Mouse (Mus musculus) midbrain, embryonic 11.5 days (tissue): ENCODE data around the gene Gm20696. TPM values are rescaled to one million over a fixed set of nuclear protein-coding genes. Genes with fewer than 3 reads are reported as not detected.

ENCODE experiments used
- ATAC-seq: fragments of 200-750 bp; cut with Nextera tagmentation; 2 replicates; pipeline ENCODE4 v1.8.0; 2017; ENCODE audit warnings: moderate TSS enrichment, moderate library complexity; ENCODE audit not compliant: low FRiP score
- DNase-seq: peaks from one replicate; pipeline ENCODE4 v3.0.0; 2015; ENCODE audit warnings: low spot score; ENCODE audit errors: missing footprints
- H3K27ac ChIP-seq: fragments of 300-500 bp; sonication (generic); 2 replicates; pipeline ENCODE4 v1.5.1; 2014; ENCODE audit warnings: low read depth, low read length
- H3K27me3 ChIP-seq: fragments of 300-500 bp; sonication (generic); 2 replicates; pipeline ENCODE4 v1.6.1; 2014; ENCODE audit warnings: mild to moderate bottlenecking, low read length, moderate library complexity, mixed read lengths; ENCODE audit not compliant: control insufficient read depth, insufficient read depth
- H3K36me3 ChIP-seq: fragments of 300-500 bp; sonication (generic); 2 replicates; pipeline ENCODE4 v1.6.1; 2014; ENCODE audit warnings: mild to moderate bottlenecking, low read length, moderate library complexity, mixed read lengths; ENCODE audit not compliant: control insufficient read depth, insufficient read depth
- H3K4me1 ChIP-seq: fragments of 300-500 bp; sonication (generic); 2 replicates; pipeline ENCODE4 v1.6.1; 2014; ENCODE audit warnings: low read length; ENCODE audit not compliant: control insufficient read depth, insufficient read depth
- H3K4me2 ChIP-seq: fragments of 300-500 bp; sonication (generic); 2 replicates; pipeline ENCODE4 v1.6.1; 2014; ENCODE audit warnings: mild to moderate bottlenecking, moderate library complexity
- H3K4me3 ChIP-seq: fragments of 300-500 bp; sonication (generic); 2 replicates; pipeline ENCODE4 v1.5.1; 2014; ENCODE audit warnings: low read depth, low read length
- H3K9ac ChIP-seq: fragments of 300-500 bp; sonication (generic); 2 replicates; pipeline ENCODE4 v1.6.1; 2014; ENCODE audit warnings: low read length
- H3K9me3 ChIP-seq: fragments of 300-500 bp; sonication (generic); 2 replicates; pipeline ENCODE4 v1.6.1; 2016; ENCODE audit warnings: low read length; ENCODE audit not compliant: control insufficient read depth
- WGBS: fragments of 180-500 bp; shearing (Covaris S2); extraction: QIAGEN DNeasy Blood & Tissue Kit; methylation state at CpG from one replicate; pipeline ENCODE4 v1.1.7; 2014; 5-methylcytosine and 5-hydroxymethylcytosine counted together
- polyA plus RNA-seq: library from polyadenylated mRNA; unstranded; fragments of >200 nt; fragmentation: Nextera tagmentation; extraction: Ambion mirVana; gene quantifications from 2 replicates; pipeline ENCODE4 v1.2.1, GENCODE M21; 2014

The Gm20696 gene
- polyA plus RNA-seq, 1 experiment from 2014 or later: 3.4 TPM

DNA sequence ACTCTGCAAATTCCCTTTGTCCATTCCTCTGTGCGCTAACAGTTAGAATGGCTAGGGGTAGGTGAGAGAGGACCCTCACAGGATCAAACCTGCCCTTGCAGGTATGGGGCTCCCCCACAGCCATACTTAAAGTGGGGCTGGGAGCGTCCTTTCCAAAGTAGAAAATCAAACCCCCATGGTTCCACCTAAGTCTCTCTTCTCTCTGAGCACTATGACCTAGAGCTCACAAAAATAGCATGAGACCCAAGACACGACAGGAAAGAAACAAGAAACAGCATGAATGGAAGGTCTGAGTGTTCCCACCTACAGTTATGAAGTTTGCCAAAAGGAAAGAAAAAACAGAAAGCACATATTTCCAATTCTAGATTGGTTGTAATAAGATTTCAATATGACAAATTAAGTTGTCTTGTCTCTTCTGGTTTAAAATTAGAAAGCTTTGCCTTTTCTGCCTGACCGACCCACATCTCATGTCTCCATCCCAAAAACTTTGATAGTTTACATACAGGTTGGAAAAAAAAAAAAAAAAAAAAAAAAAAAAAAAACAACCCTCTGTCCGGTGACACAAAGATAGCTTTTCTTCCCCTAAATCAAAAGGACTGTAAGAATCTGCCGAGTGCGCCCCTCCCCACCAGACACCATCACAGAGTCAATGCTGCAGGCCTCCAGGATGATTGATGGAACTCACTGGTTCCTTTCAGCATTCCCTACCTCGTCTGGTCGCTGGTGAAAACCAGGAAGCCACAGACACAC, 327.8 kb downstream of the Gm20696 start:
- no peak overlapping the region for H3K4me3 ChIP-seq
- H3K36me3 ChIP-seq: no peaks in the 10 kb centered on the region
- no peaks in the 10 kb centered on the region for H3K9me3 ChIP-seq
- no peak overlapping the region for H3K9ac ChIP-seq
- no peak overlapping the region for H3K4me2 ChIP-seq
- H3K4me1 ChIP-seq: no peaks in the 10 kb centered on the region
- ATAC-seq (no peak), DNase-seq (no peak)
- 74% methylated on average over 9 of the region's 9 CpGs for WGBS
- H3K27ac ChIP-seq: no peak overlapping the region
- no peaks in the 10 kb centered on the region for H3K27me3 ChIP-seq

DNA sequence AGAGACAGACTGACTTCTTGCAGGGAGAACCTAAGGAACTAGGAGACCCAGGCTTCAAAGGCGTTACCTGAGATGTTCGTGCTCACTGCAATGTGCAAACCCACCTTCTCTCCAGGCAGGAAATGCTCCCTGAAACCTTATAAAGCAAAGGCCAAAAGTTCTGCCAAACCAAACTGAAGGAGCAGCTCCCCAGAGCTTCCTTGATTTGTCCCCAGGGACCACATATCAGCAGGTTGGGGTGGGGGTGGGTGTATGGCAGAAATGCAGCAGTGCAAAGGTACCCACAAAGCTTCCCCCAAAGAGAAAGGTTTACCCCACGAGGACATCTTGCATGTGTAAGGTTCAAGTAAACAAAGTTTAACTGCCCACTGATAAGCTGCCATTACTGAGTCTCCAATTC, 328.4 kb downstream of the Gm20696 start:
- H3K9ac ChIP-seq: no peak overlapping the region
- H3K4me3 ChIP-seq: no peak overlapping the region
- no peaks in the 10 kb centered on the region for H3K36me3 ChIP-seq
- H3K4me1 ChIP-seq: no peaks in the 10 kb centered on the region
- ATAC-seq: no peak
- WGBS: 58% methylated on average over 3 of the region's 3 CpGs
- no peak overlapping the region for H3K27ac ChIP-seq
- H3K4me2 ChIP-seq: no peak overlapping the region
- no peaks in the 10 kb centered on the region for H3K27me3 ChIP-seq
- H3K9me3 ChIP-seq: no peaks in the 10 kb centered on the region
- DNase-seq: no peak

GRCm38 (mm10) chr6:99337575-99337974, 329.0 kb downstream of the Gm20696 start:
- Histone ChIP-seq H3K36me3 (no peaks in the 10 kb centered on the region), H3K27ac (no peak overlapping the region), H3K4me3 (no peak overlapping the region), H3K4me2 (no peak overlapping the region), H3K4me1 (no peaks in the 10 kb centered on the region), H3K27me3 (no peaks in the 10 kb centered on the region), H3K9ac (no peak overlapping the region), H3K9me3 (no peaks in the 10 kb centered on the region)
- DNase-seq: no peak
- ATAC-seq: no peak
- WGBS: 72% methylated on average over 6 of the region's 6 CpGs

- Histone ChIP-seq H3K4me2 (no peak overlapping the region), H3K9me3 (no peaks in the 10 kb centered on the region), H3K4me3 (no peak overlapping the region), H3K27me3 (no peaks in the 10 kb centered on the region), H3K27ac (no peak overlapping the region), H3K36me3 (no peaks in the 10 kb centered on the region), H3K4me1 (no peaks in the 10 kb centered on the region), H3K9ac (no peak overlapping the region)
- no peak for ATAC-seq
- DNase-seq: no peak
- 70% methylated on average over 5 of the region's 5 CpGs for WGBS
Observed at GRCm38 (mm10) chr6:99336191-99336590, 330.4 kb downstream of the Gm20696 start.

- Histone ChIP-seq H3K27me3 (no peaks in the 10 kb centered on the region), H3K27ac (no peak overlapping the region), H3K9me3 (no peaks in the 10 kb centered on the region), H3K4me2 (no peak overlapping the region), H3K36me3 (no peaks in the 10 kb centered on the region), H3K4me1 (no peaks in the 10 kb centered on the region), H3K4me3 (no peak overlapping the region), H3K9ac (no peak overlapping the region)
- DNase-seq: no peak
- no peak for ATAC-seq
- WGBS: 79% methylated on average over 13 of the region's 13 CpGs
Observed at GRCm38 (mm10) chr6:99335174-99335830, 331.3 kb downstream of the Gm20696 start.

DNA sequence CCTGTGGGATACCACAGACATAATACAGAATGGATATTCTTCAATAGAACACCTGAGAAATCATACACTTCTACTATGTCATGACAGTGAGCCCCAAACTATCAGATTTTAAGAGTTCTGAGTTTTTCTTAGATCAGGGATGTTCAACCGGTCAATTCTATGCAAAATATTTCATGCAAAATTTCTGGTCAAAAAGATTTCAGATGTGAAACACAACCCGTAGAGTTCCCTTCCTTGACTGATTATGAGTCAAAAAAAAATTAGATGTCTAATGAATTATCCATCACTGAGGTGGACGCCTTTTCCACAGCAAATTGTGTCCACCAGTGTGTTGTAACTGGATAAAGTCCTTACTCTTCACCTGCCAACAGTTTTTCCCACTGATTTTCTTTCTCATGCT, 332.3 kb downstream of the Gm20696 start:
- no peaks in the 10 kb centered on the region for H3K9me3 ChIP-seq
- no peak overlapping the region for H3K9ac ChIP-seq
- no peak for DNase-seq
- H3K4me3 ChIP-seq: no peak overlapping the region
- no peak for ATAC-seq
- H3K27me3 ChIP-seq: no peaks in the 10 kb centered on the region
- H3K4me1 ChIP-seq: no peaks in the 10 kb centered on the region
- WGBS: 92% methylated on average over 3 of the region's 3 CpGs
- no peaks in the 10 kb centered on the region for H3K36me3 ChIP-seq
- no peak overlapping the region for H3K27ac ChIP-seq
- no peak overlapping the region for H3K4me2 ChIP-seq

GRCm38 (mm10) chr6:99333127-99333526, 333.5 kb downstream of the Gm20696 start:
- no peak for ATAC-seq
- H3K9ac ChIP-seq: no peak overlapping the region
- 89% methylated on average over 5 of the region's 5 CpGs for WGBS

GRCm38 (mm10) chr6:99330169-99330568, 336.4 kb downstream of the Gm20696 start:
- no peak overlapping the region for H3K27ac ChIP-seq
- H3K36me3 ChIP-seq: no peaks in the 10 kb centered on the region
- H3K9ac ChIP-seq: no peak overlapping the region
- H3K4me2 ChIP-seq: no peak overlapping the region
- no peak for ATAC-seq
- H3K4me1 ChIP-seq: no peaks in the 10 kb centered on the region
- H3K4me3 ChIP-seq: no peak overlapping the region
- WGBS: 87% methylated on average over 4 of the region's 4 CpGs
- H3K9me3 ChIP-seq: no peaks in the 10 kb centered on the region
- no peaks in the 10 kb centered on the region for H3K27me3 ChIP-seq
- no peak for DNase-seq

More at GRCm38 (mm10) chr6:99333127-99333526, 333.5 kb downstream of the Gm20696 start:
- no peaks in the 10 kb centered on the region for H3K27me3 ChIP-seq
- H3K36me3 ChIP-seq: no peaks in the 10 kb centered on the region
- H3K4me1 ChIP-seq: no peaks in the 10 kb centered on the region
- H3K4me2 ChIP-seq: no peak overlapping the region
- no peak overlapping the region for H3K4me3 ChIP-seq
- H3K27ac ChIP-seq: no peak overlapping the region
- DNase-seq: no peak
- H3K9me3 ChIP-seq: no peaks in the 10 kb centered on the region

- DNase-seq (no peak), ATAC-seq (no peak)
- no peak overlapping the region for H3K27ac ChIP-seq
- no peak overlapping the region for H3K9ac ChIP-seq
- H3K4me1 ChIP-seq: no peaks in the 10 kb centered on the region
- WGBS: 80% methylated on average over 2 of the region's 2 CpGs
- H3K4me3 ChIP-seq: no peak overlapping the region
- H3K4me2 ChIP-seq: no peak overlapping the region
- H3K36me3 ChIP-seq: no peaks in the 10 kb centered on the region
- H3K9me3 ChIP-seq: no peaks in the 10 kb centered on the region
- H3K27me3 ChIP-seq: no peaks in the 10 kb centered on the region
Observed at GRCm38 (mm10) chr6:99328634-99329033, 338.0 kb downstream of the Gm20696 start.
